In genomic region chr5:129061579-129061978, GRCm38 (mm10) we compare ENCODE assay signal across 10 mouse cellular contexts. TPM values are rescaled to one million over a fixed set of nuclear protein-coding genes. Genes with fewer than 3 reads are reported as not detected.
DNase-seq lines count a peak whose midpoint lies in the region; ATAC-seq and TF ChIP-seq lines count a peak whose summit lies in the region.
"Had no signal": no experiment of that assay in that cellular context is flagged by ENCODE, and none has a peak within 500 bp of the region (broad histone marks: within the 10 kb centered on the region; RNA-seq: fewer than 3 reads in every experiment).

No protein-coding gene starts in this region.

- DNase-seq in testis, postnatal 14 days (ENCODE audit: low spot score), result no peak
- peak; percentile 28 for DNase-seq in c-Kit-positive CD71-negative TER-119-negative erythroid progenitor cells, embryonic 14.5 days (ENCODE audit: low read depth)
- DNase-seq in left cerebral cortex, postnatal 36 days (ENCODE audit: low spot score in 2 of 2), result peak; percentile 68 to 75

- peak; percentile 68; the same call in 1 of the 2 replicates for ATAC-seq in forebrain, embryonic 15.5 days (replicated peaks)
- ATAC-seq in hindbrain, embryonic 16.5 days, result peak; percentile 61; the same call in 1 of the 2 replicates
- no peak for ATAC-seq in erythroblast, adult 5-6 weeks (replicated peaks; ENCODE audit: low FRiP score, poor library complexity, severe bottlenecking)

- TF ChIP-seq POLR2A in testis, adult 2 months (IDR thresholded peaks at IDR 0.05; ENCODE audit: control insufficient read depth, low read depth, low read length), result no peak
- no peak for TF ChIP-seq POLR2A in olfactory bulb, adult 2 months (IDR thresholded peaks at IDR 0.05; ENCODE audit: insufficient read depth, low read depth, low read length)

- no peak overlapping the region for H3K9ac ChIP-seq in forebrain, embryonic 15.5 days (replicated peaks)
- peak overlapping the region; percentile 29; the same call in 1 of the 2 replicates for H3K9ac ChIP-seq in hindbrain, embryonic 16.5 days (ENCODE audit: low read depth, low read length)
- H3K9ac ChIP-seq: midbrain, embryonic 12.5 days had no signal

- intact Hi-C loops in left cerebral cortex, postnatal 36 days (cut with DNase I), result no loop called here

- TF ChIP-seq CTCF in testis, adult 2 months (IDR thresholded peaks at IDR 0.05; ENCODE audit: control insufficient read depth, insufficient read depth, insufficient replicate concordance, low read depth, low read length), result peak; percentile 49; the same call in 1 of the 2 replicates
- TF ChIP-seq CTCF in olfactory bulb, adult 2 months (IDR thresholded peaks at IDR 0.05; ENCODE audit: insufficient read depth, low read depth, low read length), result peak; percentile 37

- no peak overlapping the region for H3K4me2 ChIP-seq in forebrain, embryonic 15.5 days (replicated peaks)
- no peak overlapping the region for H3K4me2 ChIP-seq in hindbrain, embryonic 16.5 days (ENCODE audit: low read length)
- H3K4me2 ChIP-seq: midbrain, embryonic 12.5 days had no signal

- H3K9me3 ChIP-seq in forebrain, embryonic 15.5 days, result no peaks in the 10 kb centered on the region
- no peaks in the 10 kb centered on the region for H3K9me3 ChIP-seq in hindbrain, embryonic 16.5 days (ENCODE audit: control insufficient read depth, low read length)
- H3K9me3 ChIP-seq: midbrain, embryonic 12.5 days had no signal

- peaks cover 26% of the 10 kb centered on the region for H3K4me1 ChIP-seq in testis, adult 2 months (ENCODE audit: control insufficient read depth, insufficient read depth, low read length)
- peaks cover 17% of the 10 kb centered on the region for H3K4me1 ChIP-seq in forebrain, embryonic 15.5 days
- peaks cover 11% of the 10 kb centered on the region for H3K4me1 ChIP-seq in hindbrain, embryonic 16.5 days (ENCODE audit: control insufficient read depth, insufficient read depth, low read depth, low read length)
- peaks cover 8% of the 10 kb centered on the region for H3K4me1 ChIP-seq in olfactory bulb, adult 2 months (ENCODE audit: control insufficient read depth, insufficient read depth, low read length)

- WGBS in forebrain, embryonic 15.5 days, result 23% methylated on average over 13 of the region's 13 CpGs
- WGBS in hindbrain, embryonic 16.5 days, result 20% methylated on average over 13 of the region's 13 CpGs
- WGBS in olfactory bulb, adult 2 months, result 19% methylated on average over 13 of the region's 13 CpGs

- H3K27ac ChIP-seq in testis, adult 2 months (ENCODE audit: control insufficient read depth, insufficient read depth, low read depth, low read length), result no peak overlapping the region
- H3K27ac ChIP-seq in forebrain, embryonic 15.5 days (replicated peaks), result no peak overlapping the region
- H3K27ac ChIP-seq in hindbrain, embryonic 16.5 days (ENCODE audit: low read depth, low read length), result no peak overlapping the region
- H3K27ac ChIP-seq in olfactory bulb, adult 2 months (ENCODE audit: insufficient read depth, low read depth, low read length), result no peak overlapping the region
- H3K27ac ChIP-seq: midbrain, embryonic 12.5 days had no signal

- no peaks in the 10 kb centered on the region for H3K36me3 ChIP-seq in testis, adult 2 months (ENCODE audit: control insufficient read depth, insufficient read depth, low read length)
- no peaks in the 10 kb centered on the region for H3K36me3 ChIP-seq in forebrain, embryonic 15.5 days
- no peaks in the 10 kb centered on the region for H3K36me3 ChIP-seq in hindbrain, embryonic 16.5 days (ENCODE audit: control insufficient read depth, insufficient read depth, low read length)
- H3K36me3 ChIP-seq: midbrain, embryonic 12.5 days had no signal

- no peak overlapping the region for H3K4me3 ChIP-seq in testis, adult 2 months (ENCODE audit: control insufficient read depth, low read depth, low read length)
- H3K4me3 ChIP-seq in forebrain, embryonic 15.5 days, result no peak overlapping the region
- H3K4me3 ChIP-seq in hindbrain, embryonic 16.5 days (ENCODE audit: low read length), result no peak overlapping the region
- H3K4me3 ChIP-seq in olfactory bulb, adult 2 months (ENCODE audit: insufficient read depth, low read depth, low read length), result no peak overlapping the region
- H3K4me3 ChIP-seq: erythroblast, embryonic 14.5 days; midbrain, embryonic 12.5 days had no signal

- no peaks in the 10 kb centered on the region for H3K27me3 ChIP-seq in testis, adult 2 months (ENCODE audit: control insufficient read depth, insufficient read depth, low read length)
- H3K27me3 ChIP-seq in forebrain, embryonic 15.5 days, result 0 out of 2 replicates have a peak, but pooled peaks cover 6% of the 10 kb centered on the region
- peaks cover 3% of the 10 kb centered on the region; the same call in 1 of the 2 replicates for H3K27me3 ChIP-seq in hindbrain, embryonic 16.5 days (replicated peaks; ENCODE audit: control insufficient read depth, insufficient read depth, low read length)

RNA-seq across cellular contexts. Expression of gene Adgrd1, which starts 35.0 kb away (rescaled TPM):
- 1.3 and 1.6 TPM in 2 replicates for polyA plus RNA-seq in testis, adult 2 months (2012; rRNA removed)
- 0.09 and 0.20 TPM in 2 replicates for polyA plus RNA-seq in forebrain, embryonic 15.5 days (2015; fragmentation: Nextera tagmentation; extraction: Ambion mirVana)
- polyA plus RNA-seq in hindbrain, embryonic 16.5 days (2015; fragmentation: Nextera tagmentation; extraction: Ambion mirVana), result 0.14 and 0.21 TPM in 2 replicates
- 1 to 10 TPM; 3.1 to 3.3 TPM for total RNA-seq in left cerebral cortex, postnatal 36 days (2021)
- not detected in 2 replicates for polyA plus RNA-seq in olfactory bulb, adult 2 months (2012; ENCODE audit: insufficient read depth, insufficient read length, low replicate concordance, missing spikeins)
- total RNA-seq in erythroblast, adult 5-6 weeks (2015; ENCODE audit: low replicate concordance), result not detected in 2 replicates
- 0.09 TPM in 1 of 2 replicates, not detected in the other for total RNA-seq in erythroblast, adult 5-6 weeks (2017; ENCODE audit: low replicate concordance)
- polyA plus RNA-seq: erythroblast, embryonic 14.5 days had no signal

RNA-seq across cellular contexts. Expression of gene Ran, which starts 41.7 kb away (rescaled TPM):
- 254 and 277 TPM in 2 replicates for polyA plus RNA-seq in testis, adult 2 months (2012; rRNA removed)
- polyA plus RNA-seq in forebrain, embryonic 15.5 days (2015; fragmentation: Nextera tagmentation; extraction: Ambion mirVana), result 487 and 494 TPM in 2 replicates
- 326 and 333 TPM in 2 replicates for polyA plus RNA-seq in hindbrain, embryonic 16.5 days (2015; fragmentation: Nextera tagmentation; extraction: Ambion mirVana)
- 100 to 1,000 TPM; 144 to 159 TPM for total RNA-seq in left cerebral cortex, postnatal 36 days (2021)
- polyA plus RNA-seq in olfactory bulb, adult 2 months (2012; ENCODE audit: insufficient read depth, insufficient read length, low replicate concordance, missing spikeins), result not detected in 2 replicates
- total RNA-seq in erythroblast, adult 5-6 weeks (2015; ENCODE audit: low replicate concordance), result 125 and 151 TPM in 2 replicates
- total RNA-seq in erythroblast, adult 5-6 weeks (2017; ENCODE audit: low replicate concordance), result 77.9 and 87.8 TPM in 2 replicates

RNA-seq across cellular contexts. Expression of gene Stx2, which starts 53.2 kb away (rescaled TPM):
- 51.0 and 52.4 TPM in 2 replicates for polyA plus RNA-seq in testis, adult 2 months (2012; rRNA removed)
- 15.3 and 21.3 TPM in 2 replicates for polyA plus RNA-seq in forebrain, embryonic 15.5 days (2015; fragmentation: Nextera tagmentation; extraction: Ambion mirVana)
- polyA plus RNA-seq in hindbrain, embryonic 16.5 days (2015; fragmentation: Nextera tagmentation; extraction: Ambion mirVana), result 16.1 and 17.5 TPM in 2 replicates
- 10 to 100 TPM; 16.9 to 29.6 TPM for total RNA-seq in left cerebral cortex, postnatal 36 days (2021)
- polyA plus RNA-seq in olfactory bulb, adult 2 months (2012; ENCODE audit: insufficient read depth, insufficient read length, low replicate concordance, missing spikeins), result not detected in 2 replicates
- total RNA-seq in erythroblast, adult 5-6 weeks (2015; ENCODE audit: low replicate concordance), result 48.0 and 57.3 TPM in 2 replicates
- total RNA-seq in erythroblast, adult 5-6 weeks (2017; ENCODE audit: low replicate concordance), result 160 and 298 TPM in 2 replicates

Comparison
In these comparisons a context has a peak if more than half of its experiments do, and no peak if none do; other contexts are left out.
1. RNA of gene Ran, which starts 41.7 kb away (polyA plus RNA-seq): 487 to 494 TPM in forebrain, embryonic 15.5 days, 326 to 333 TPM in hindbrain, embryonic 16.5 days and 254 to 277 TPM in testis, adult 2 months; not detected in olfactory bulb, adult 2 months; every median in the first group is over 100 times any median in the second.